Mouse (Mus musculus) heart, embryonic 13.5 days (tissue): ENCODE data around the gene 4930579F01Rik. TPM values are rescaled to one million over a fixed set of nuclear protein-coding genes. Genes with fewer than 3 reads are reported as not detected.

Source experiments
- ATAC-seq: fragments of 200-750 bp; cut with Nextera tagmentation; 2 replicates; pipeline ENCODE4 v1.8.0; 2017; ENCODE audit warnings: moderate TSS enrichment; ENCODE audit not compliant: insufficient number of reproducible peaks, low FRiP score, low TSS enrichment; ENCODE audit errors: extremely low read depth
- H3K27ac ChIP-seq: fragments of 300-500 bp; sonication (generic); replicated peaks from 2 replicates; pipeline ENCODE4 v1.5.1; 2015; ENCODE audit warnings: moderate library complexity, mild to moderate bottlenecking, inconsistent platforms
- H3K27me3 ChIP-seq: fragments of 300-500 bp; sonication (generic); replicated peaks from 2 replicates; pipeline ENCODE4 v1.6.1; 2015; ENCODE audit warnings: mild to moderate bottlenecking, inconsistent platforms
- H3K36me3 ChIP-seq: fragments of 300-500 bp; sonication (generic); 2 replicates; pipeline ENCODE4 v1.6.1; 2015; ENCODE audit warnings: mild to moderate bottlenecking, inconsistent platforms
- H3K4me1 ChIP-seq: fragments of 300-500 bp; sonication (generic); 2 replicates; pipeline ENCODE4 v1.6.1; 2015; ENCODE audit warnings: inconsistent platforms
- H3K4me2 ChIP-seq: fragments of 300-500 bp; sonication (generic); 2 replicates; pipeline ENCODE4 v1.6.1; 2015; ENCODE audit warnings: inconsistent platforms, mild to moderate bottlenecking, moderate library complexity
- H3K4me3 ChIP-seq: fragments of 300-500 bp; sonication (generic); 2 replicates; pipeline ENCODE4 v1.5.1; 2015; ENCODE audit warnings: moderate library complexity, mild to moderate bottlenecking, inconsistent platforms
- H3K9ac ChIP-seq: fragments of 300-500 bp; sonication (generic); 2 replicates; pipeline ENCODE4 v1.6.1; 2015; ENCODE audit warnings: inconsistent platforms, mild to moderate bottlenecking, moderate library complexity
- H3K9me3 ChIP-seq: fragments of 300-500 bp; sonication (generic); 2 replicates; pipeline ENCODE4 v1.6.1; 2016; ENCODE audit warnings: inconsistent platforms
- WGBS: fragments of 180-500 bp; shearing (Covaris S2); methylation state at CpG from one replicate; pipeline ENCODE4 v1.1.7; 2015; ENCODE audit warnings: mixed read lengths; 5-methylcytosine and 5-hydroxymethylcytosine counted together
- polyA plus RNA-seq: library from polyadenylated mRNA; unstranded; fragments of >200 nt; fragmentation: Nextera tagmentation; extraction: Ambion mirVana; gene quantifications from 2 replicates; pipeline ENCODE4 v1.2.1, GENCODE M21; 2015

The 4930579F01Rik gene
- not detected in 2 replicates for polyA plus RNA-seq

DNA sequence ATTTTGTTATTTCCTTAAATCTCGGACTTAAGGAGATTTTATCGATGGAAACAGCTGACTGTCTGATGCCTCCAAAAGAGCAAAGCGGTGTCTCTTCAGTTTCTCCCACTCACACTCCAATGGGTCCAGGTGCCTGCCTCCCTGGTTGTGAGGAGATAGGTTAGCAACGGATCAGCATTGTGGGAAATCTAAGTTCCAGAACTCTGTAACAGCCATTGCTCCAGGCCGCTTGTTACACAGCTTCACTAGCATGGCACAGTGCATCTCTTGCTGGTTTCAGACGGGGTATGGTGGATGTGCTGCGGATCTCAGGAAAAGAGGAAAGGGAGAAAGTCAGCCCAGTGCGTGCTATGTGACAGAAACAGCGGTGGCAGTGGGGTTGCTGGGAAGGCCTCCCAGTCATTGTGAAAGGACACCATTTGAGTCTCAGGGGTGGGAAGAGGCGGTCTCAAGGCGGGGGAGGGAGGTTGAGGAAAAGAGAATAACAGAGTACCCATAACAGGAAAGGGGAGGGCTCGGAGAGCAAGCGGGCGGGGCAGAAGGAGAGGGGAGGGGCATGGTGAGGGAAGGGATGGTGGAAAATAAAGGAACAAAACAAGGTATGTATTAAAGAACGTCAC lies at the start of gene 4930579F01Rik:
TSS of gene 4930579F01Rik (minus strand) at position 143 of the 620 bp plus-strand sequence.
- no peak for ATAC-seq
- peaks cover 5% of the 10 kb centered on the region for H3K27me3 ChIP-seq
- no peak within 1 kb of the TSS for H3K4me2 ChIP-seq
- H3K9me3 ChIP-seq, result no peaks in the 10 kb centered on the region
- no peak within 1 kb of the TSS for H3K27ac ChIP-seq
- no peaks in the 10 kb centered on the region for H3K4me1 ChIP-seq
- WGBS, result 75% methylated on average over 15 of the region's 15 CpGs
- H3K9ac ChIP-seq, result no peak within 1 kb of the TSS
- no peaks in the 10 kb centered on the region for H3K36me3 ChIP-seq
- no peak within 1 kb of the TSS for H3K4me3 ChIP-seq

DNA sequence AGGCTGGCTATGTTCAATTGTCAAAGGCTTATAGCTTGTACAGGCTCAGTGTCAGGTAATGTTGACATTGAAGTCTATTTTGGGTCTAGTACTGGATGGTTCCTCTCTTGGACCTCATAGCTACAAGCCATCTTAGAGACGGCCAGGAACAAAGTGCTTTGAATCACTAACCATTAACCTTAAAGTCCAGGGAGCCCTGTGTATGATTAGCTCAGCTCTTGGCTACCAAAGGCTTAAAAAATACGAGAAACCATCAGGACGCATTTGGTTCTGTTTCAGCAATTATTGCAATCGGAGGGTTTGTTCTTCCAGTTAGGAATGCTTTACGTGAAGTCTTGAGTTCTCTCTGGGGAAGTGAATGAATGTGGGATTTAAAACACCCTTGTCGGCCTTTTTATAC lies 49.3 kb upstream of the 4930579F01Rik start:
- ATAC-seq, result no peak
- H3K4me1 ChIP-seq, result no peaks in the 10 kb centered on the region
- no peaks in the 10 kb centered on the region for H3K27me3 ChIP-seq
- H3K9me3 ChIP-seq, result no peaks in the 10 kb centered on the region
- WGBS, result 84% methylated on average over 6 of the region's 6 CpGs
- no peak overlapping the region for H3K4me2 ChIP-seq
- no peak overlapping the region for H3K27ac ChIP-seq
- H3K4me3 ChIP-seq, result no peak overlapping the region
- no peaks in the 10 kb centered on the region for H3K36me3 ChIP-seq
- H3K9ac ChIP-seq, result no peak overlapping the region

DNA sequence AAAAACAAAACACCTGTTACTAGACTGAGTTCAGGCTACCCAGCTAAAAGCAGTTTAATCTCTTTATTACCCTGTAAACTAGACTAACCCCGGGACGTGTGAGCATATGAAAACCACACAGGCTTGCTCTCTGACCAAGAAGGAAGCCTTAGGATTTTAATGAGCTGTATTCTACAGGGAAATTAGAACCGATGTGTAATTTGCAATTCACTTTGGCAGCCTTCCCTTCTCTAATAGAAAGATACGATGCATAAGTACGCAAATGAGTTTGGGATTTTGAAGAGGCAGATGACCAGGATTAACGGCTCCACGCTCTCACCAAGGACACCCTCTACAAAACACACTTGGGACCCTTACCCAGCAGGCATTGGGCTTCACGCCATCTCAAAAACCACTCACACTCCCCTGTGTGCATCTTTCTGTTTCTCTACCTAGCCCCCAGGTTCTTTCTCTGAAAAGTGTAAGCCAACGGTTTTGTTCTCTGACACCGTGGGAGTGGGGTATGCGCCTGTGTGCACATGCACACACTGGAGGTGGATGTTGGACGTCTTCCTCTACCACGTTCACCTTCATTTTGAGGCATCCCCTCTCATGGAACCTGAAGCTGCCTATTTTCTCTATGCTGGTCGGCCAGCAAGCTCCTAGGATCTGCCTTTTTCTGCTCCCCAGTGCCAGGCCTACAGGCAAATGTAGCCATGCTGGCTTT lies 48.5 kb upstream of the 4930579F01Rik start:
- no peak overlapping the region for H3K4me3 ChIP-seq
- no peak for ATAC-seq
- H3K9ac ChIP-seq, result no peak overlapping the region
- no peaks in the 10 kb centered on the region for H3K4me1 ChIP-seq
- no peak overlapping the region for H3K27ac ChIP-seq
- H3K36me3 ChIP-seq, result no peaks in the 10 kb centered on the region
- no peak overlapping the region for H3K4me2 ChIP-seq
- no peaks in the 10 kb centered on the region for H3K9me3 ChIP-seq
- 80% methylated on average over 14 of the region's 14 CpGs for WGBS
- H3K27me3 ChIP-seq, result no peaks in the 10 kb centered on the region

DNA sequence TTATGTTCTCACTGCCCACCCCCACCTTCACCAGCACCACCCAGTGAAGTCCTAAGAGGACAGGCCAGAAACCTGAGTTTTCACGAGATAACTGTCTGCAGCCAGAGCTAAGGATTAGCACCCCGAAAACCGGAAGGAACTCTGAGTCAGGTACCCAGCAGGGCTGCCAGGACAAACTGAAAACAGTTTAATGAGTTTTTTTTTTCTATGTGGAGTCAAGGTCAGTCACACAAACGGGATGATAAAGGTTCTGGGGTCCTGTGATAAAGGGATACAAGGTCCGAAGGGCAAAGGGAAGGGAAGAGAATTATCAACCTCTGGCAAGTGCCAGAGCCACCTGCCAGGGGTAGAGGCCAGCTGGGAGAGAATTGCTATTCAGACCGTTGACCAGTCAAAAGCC lies 47.7 kb upstream of the 4930579F01Rik start:
- Histone ChIP-seq H3K4me3 (no peak overlapping the region), H3K27ac (no peak overlapping the region), H3K27me3 (no peaks in the 10 kb centered on the region), H3K4me2 (no peak overlapping the region), H3K4me1 (no peaks in the 10 kb centered on the region), H3K9ac (no peak overlapping the region), H3K36me3 (no peaks in the 10 kb centered on the region), H3K9me3 (no peaks in the 10 kb centered on the region)
- ATAC-seq, result no peak
- 34% methylated on average over 6 of the region's 6 CpGs for WGBS

DNA sequence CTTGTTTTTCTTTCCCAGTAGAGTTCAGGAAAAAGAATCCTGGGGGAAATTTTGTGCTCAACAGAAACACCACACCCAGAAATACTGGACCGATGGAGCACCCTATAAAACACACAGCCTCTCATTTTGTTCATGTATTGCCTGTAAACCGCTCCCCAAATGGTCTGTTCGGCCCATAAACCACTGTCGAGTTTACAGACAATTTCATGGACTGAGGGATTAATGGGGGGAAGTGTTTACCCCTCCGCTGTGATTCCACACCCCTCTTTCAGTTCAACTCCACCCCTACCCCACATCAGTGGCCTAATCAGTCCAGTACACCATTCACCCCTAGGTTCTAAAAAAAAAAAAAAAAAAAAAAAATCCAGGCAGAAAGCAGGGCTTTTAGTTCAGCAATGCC lies 47.3 kb upstream of the 4930579F01Rik start:
- 70% methylated on average over 5 of the region's 5 CpGs for WGBS
- Histone ChIP-seq H3K27me3 (no peaks in the 10 kb centered on the region), H3K4me3 (no peak overlapping the region), H3K9ac (no peak overlapping the region), H3K27ac (no peak overlapping the region), H3K4me1 (no peaks in the 10 kb centered on the region), H3K9me3 (no peaks in the 10 kb centered on the region), H3K4me2 (no peak overlapping the region), H3K36me3 (no peaks in the 10 kb centered on the region)
- no peak for ATAC-seq

DNA sequence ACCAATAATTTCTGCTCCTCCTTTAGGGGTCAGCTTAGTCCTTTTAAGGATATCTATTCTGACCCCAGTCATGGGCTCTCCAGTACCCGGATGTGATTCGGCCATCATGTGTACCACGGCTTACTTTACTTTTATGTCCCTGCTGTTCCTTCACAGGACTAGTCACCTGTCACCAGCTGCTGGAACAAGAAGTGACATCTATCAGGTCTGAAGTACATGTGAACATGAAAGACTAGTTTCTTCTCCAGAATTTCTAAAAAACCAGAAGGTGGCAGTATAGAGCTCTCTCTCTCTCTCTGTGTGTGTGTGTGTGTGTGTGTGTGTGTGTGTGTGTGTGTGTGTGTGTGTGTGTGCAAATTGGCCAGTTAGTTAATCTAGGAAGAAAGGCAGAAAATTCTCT lies 46.8 kb upstream of the 4930579F01Rik start:
- Histone ChIP-seq H3K9ac (no peak overlapping the region), H3K4me2 (no peak overlapping the region), H3K4me1 (no peaks in the 10 kb centered on the region), H3K27me3 (no peaks in the 10 kb centered on the region), H3K9me3 (no peaks in the 10 kb centered on the region), H3K27ac (no peak overlapping the region), H3K4me3 (no peak overlapping the region), H3K36me3 (no peaks in the 10 kb centered on the region)
- WGBS, result 72% methylated on average over 3 of the region's 3 CpGs
- ATAC-seq, result no peak

DNA sequence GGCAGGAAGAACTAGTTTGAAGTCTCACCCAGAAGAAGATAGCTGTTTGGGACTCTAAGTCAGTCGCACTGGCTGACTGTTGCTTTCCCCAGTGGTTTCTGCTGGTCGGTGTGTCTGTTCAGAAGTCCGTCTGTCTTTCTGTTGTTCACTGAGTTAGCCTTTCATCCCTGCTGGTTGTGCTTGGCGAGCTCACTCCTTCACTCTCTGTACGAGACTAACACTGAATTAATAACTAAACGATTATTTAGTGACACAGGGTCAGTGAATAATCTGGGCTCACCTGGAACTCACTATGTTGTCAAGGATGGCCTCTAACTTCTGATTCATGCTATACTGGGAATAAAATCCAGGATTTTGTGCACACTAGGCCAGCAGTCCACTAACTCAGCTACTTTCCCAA lies 45.8 kb upstream of the 4930579F01Rik start:
- H3K4me3 ChIP-seq, result no peak overlapping the region
- H3K4me1 ChIP-seq, result no peaks in the 10 kb centered on the region
- WGBS, result 80% methylated on average over 6 of the region's 6 CpGs
- no peak overlapping the region for H3K27ac ChIP-seq
- H3K27me3 ChIP-seq, result no peaks in the 10 kb centered on the region
- no peak for ATAC-seq
- no peak overlapping the region for H3K9ac ChIP-seq
- no peaks in the 10 kb centered on the region for H3K36me3 ChIP-seq
- H3K4me2 ChIP-seq, result no peak overlapping the region
- H3K9me3 ChIP-seq, result no peaks in the 10 kb centered on the region

DNA sequence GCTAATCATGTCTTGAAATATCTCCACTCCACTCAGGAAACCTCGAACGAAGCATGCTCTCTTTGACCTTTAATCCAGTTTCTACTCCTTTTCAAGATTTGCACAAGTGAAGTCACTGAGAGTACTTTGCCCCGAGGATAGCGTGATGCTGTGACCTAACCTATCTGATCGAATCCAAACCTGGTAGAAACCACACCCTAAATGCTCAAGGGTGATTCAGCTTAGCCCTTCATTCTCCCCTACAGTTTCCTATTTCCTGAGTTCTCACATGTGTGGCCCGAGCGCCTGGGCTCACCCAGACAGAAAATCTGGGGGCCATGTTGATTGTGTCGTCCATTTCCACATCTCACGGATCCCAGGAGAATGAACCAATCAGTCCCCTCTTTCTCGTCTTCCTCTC lies 44.4 kb upstream of the 4930579F01Rik start:
- WGBS, result 64% methylated on average over 10 of the region's 10 CpGs
- no peak overlapping the region for H3K27ac ChIP-seq
- no peak overlapping the region for H3K4me2 ChIP-seq
- H3K27me3 ChIP-seq, result no peaks in the 10 kb centered on the region
- no peaks in the 10 kb centered on the region for H3K36me3 ChIP-seq
- no peak overlapping the region for H3K9ac ChIP-seq
- H3K4me1 ChIP-seq, result no peaks in the 10 kb centered on the region
- no peak overlapping the region for H3K4me3 ChIP-seq
- H3K9me3 ChIP-seq, result no peaks in the 10 kb centered on the region
- no peak for ATAC-seq

DNA sequence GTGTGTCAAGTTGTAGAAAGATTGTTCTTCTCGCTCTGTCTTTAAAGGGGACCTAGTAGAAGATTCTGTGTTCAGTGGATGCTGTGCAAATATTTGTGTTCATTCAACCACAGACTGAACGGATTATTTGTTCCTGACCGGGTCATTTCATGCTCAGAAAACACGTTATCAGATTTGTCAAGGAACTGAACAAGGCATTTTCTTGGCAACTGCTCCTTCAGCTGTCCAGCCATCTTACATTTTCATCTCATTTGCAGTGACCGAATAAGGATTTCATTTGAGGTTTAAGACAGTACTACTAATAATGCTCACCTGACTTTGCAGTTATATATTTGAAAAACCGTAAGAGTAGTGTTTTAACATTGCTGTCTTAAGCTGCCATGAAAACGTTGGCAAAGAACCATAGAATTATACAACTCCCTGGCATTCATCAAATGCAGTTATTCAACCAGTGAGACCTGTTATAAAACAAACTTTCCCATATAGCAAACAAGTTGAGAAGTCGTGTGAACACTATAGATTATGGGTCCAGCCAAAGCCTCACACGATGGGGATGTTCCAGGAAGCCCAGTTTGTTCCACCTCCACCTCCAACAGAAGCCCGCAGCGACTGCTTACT lies 43.0 kb upstream of the 4930579F01Rik start:
- H3K4me3 ChIP-seq, result no peak overlapping the region
- no peaks in the 10 kb centered on the region for H3K4me1 ChIP-seq
- H3K9ac ChIP-seq, result no peak overlapping the region
- H3K4me2 ChIP-seq, result no peak overlapping the region
- no peaks in the 10 kb centered on the region for H3K36me3 ChIP-seq
- no peaks in the 10 kb centered on the region for H3K9me3 ChIP-seq
- WGBS, result 69% methylated on average over 11 of the region's 11 CpGs
- no peak for ATAC-seq
- no peak overlapping the region for H3K27ac ChIP-seq
- no peaks in the 10 kb centered on the region for H3K27me3 ChIP-seq

DNA sequence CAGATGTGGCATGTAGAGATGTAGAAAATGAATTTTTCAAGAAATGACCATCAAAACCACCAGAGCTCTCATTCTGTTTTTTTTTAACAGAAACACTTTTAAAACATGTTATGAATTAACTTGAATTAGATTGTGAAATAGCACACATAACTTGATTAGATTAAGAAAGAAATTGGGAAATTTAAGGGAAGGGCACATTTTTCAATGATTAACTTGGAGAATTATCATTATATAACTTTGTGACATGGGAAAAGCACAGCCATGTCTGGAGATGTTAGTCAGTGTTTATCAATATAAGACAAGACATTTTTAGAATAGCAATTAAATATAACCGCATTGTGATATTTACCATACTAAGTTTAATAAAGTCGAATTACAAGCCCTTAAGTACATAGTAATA lies 37.9 kb upstream of the 4930579F01Rik start:
- Histone ChIP-seq H3K4me1 (no peaks in the 10 kb centered on the region), H3K4me2 (no peak overlapping the region), H3K4me3 (no peak overlapping the region), H3K27ac (no peak overlapping the region), H3K9ac (no peak overlapping the region), H3K36me3 (no peaks in the 10 kb centered on the region), H3K9me3 (no peaks in the 10 kb centered on the region), H3K27me3 (no peaks in the 10 kb centered on the region)
- ATAC-seq, result no peak
- WGBS, result 78% methylated on average over 2 of the region's 2 CpGs

DNA sequence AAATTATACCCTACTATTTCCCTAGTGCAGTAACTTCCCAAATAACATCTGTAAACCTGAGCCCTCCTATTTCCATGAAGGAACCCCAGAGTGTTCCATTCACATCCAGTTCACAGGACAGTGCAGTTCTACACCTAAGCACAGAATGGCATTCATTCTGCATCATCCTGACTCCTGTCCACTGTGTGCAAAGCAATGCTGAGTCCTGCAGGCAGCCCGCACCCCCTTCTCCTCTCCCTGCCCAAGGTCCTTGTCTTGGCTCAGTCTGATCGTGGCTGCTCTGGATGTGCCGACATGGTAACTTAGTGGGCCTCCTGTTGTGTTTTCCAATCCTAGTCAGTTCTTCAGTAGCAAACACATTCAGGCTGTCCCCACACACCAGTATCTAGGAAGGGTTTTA lies 36.6 kb upstream of the 4930579F01Rik start:
- Histone ChIP-seq H3K4me3 (no peak overlapping the region), H3K36me3 (no peaks in the 10 kb centered on the region), H3K9ac (no peak overlapping the region), H3K4me2 (no peak overlapping the region), H3K27me3 (no peaks in the 10 kb centered on the region), H3K9me3 (no peaks in the 10 kb centered on the region), H3K27ac (no peak overlapping the region), H3K4me1 (peaks cover 5% of the 10 kb centered on the region; the same call in 1 of the 2 replicates)
- ATAC-seq, result no peak
- 78% methylated on average over 3 of the region's 3 CpGs for WGBS

DNA sequence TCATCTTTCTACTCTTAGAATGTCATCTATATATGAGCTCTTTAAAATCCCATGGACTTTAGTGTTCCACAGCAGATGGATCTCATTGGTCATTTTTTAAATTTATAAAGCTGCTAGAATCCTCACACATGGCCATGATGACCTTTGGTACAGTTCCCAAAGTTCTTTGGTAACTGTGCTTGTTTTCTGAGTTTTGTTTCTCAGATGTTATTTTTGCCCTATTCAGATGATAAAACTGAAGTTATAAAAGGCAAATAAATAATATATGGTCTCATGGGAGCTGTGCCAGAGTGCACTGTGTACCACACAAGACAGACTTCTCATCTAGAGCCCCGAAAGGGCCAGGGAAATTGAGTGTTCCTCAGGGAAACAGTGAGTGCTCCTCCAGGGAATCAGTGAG lies 35.8 kb upstream of the 4930579F01Rik start:
- Histone ChIP-seq H3K4me2 (no peak overlapping the region), H3K4me1 (peaks cover 5% of the 10 kb centered on the region; the same call in 1 of the 2 replicates), H3K27me3 (no peaks in the 10 kb centered on the region), H3K9me3 (no peaks in the 10 kb centered on the region), H3K27ac (no peak overlapping the region), H3K4me3 (no peak overlapping the region), H3K36me3 (no peaks in the 10 kb centered on the region), H3K9ac (no peak overlapping the region)
- no peak for ATAC-seq
- WGBS, result 77% methylated on average over 1 of the region's 1 CpGs
